Mouse (Mus musculus): Measurements from ENCODE around the gene Foxl1.

Gene Foxl1

DNA sequence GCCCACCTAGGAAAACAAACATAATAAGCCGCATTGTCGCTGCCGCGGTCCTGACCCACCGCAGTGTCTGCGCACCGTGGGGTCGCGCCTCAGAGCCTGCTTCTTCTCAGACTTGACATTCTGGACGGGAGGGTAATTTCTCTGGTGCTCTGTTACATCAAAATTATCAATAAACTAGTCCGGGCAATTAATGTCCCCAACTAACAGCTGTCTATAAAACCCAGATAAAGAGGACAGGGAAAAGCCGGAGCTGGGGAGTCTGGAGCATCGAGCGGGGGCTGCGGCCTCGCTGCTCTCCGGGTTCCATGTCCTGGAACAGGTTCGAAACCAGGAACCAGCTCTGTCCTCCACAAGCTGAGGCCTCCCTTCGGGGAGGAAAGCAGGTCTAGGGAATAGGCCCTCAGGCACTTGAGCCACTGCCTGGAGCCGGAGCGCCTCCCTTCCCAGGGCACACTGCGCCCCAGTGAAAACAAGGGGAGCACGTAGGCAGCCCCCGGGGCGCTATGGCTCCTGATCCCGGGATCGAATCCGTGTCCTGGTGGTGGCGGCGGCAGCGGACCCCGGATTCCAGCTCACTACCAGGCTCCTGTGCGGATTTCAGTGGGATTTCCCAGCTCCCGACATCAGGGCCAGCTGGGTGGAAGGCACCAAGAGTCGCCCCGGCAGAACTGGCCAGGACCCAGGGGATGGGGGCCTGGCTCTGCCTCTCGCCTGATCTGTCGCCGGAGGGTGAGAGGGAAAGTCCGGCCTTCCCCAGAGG lies 38.7 kb upstream of the Foxl1 start:
- CTCF ChIA-PET: interaction anchor here in 3 of 4 experiments (0.5 to 2.1 kb wide), 6 partner anchors 15 to 268 kb away, joined by 3 to 9 read pairs (median 4); no protein-coding TSS in a partner anchor
- POLR2A ChIA-PET: interaction anchor here in 1 of 4 experiments (0.6 kb wide), 1 partner anchor 570 kb away, joined by 5 read pairs; no protein-coding TSS in a partner anchor

- ChIA-PET CTCF (interaction anchor here (0.5 to 2.1 kb wide), 10 partner anchors 15 to 411 kb away, joined by 3 to 9 read pairs (median 4); no protein-coding TSS in a partner anchor), POLR2A (interaction anchor here in 1 of 4 experiments (0.5 kb wide), 1 partner anchor 154 kb away, joined by 3 read pairs; no protein-coding TSS in a partner anchor)
Observed at GRCm38 (mm10) chr8:121089631-121090380, 37.9 kb upstream of the Foxl1 start.

DNA sequence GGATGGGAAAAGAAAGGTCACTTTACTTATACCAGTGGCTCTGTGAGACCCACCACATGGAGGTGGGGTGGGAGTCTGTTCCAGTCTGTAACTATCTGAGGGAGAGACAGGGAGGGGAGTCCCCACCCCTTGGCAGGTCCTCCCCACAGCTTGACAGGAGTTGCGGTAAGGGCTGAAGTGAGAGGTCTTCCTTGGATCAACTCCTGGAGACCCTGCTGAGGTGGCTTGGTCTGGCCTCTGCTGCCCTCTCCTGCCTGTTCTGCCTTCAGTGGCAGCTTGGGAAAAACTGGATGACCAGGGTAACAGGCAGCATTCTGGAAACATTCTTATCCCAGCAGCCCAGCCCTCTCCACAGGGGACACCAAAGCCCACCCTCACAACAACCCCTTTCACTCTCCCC lies 37.0 kb upstream of the Foxl1 start:
- POLR2A ChIA-PET: interaction anchor here in 1 of 4 experiments (0.6 kb wide), 1 partner anchor 1025 kb away, joined by 9 read pairs; no protein-coding TSS in a partner anchor
- CTCF ChIA-PET: interaction anchor here in 3 of 4 experiments (0.5 to 2.1 kb wide), 9 partner anchors 14 to 412 kb away, joined by 3 to 9 read pairs (median 5); no protein-coding TSS in a partner anchor

- ChIA-PET CTCF (interaction anchor here (0.6 to 2.3 kb wide), 55 partner anchors 10 to 561 kb away, joined by 3 to 17 read pairs (median 4); partner anchors contain the start of genes Cox4i1 (in 1 of the 4) and Gm27021 (in 1 of the 4)), POLR2A (interaction anchor here in 3 of 4 experiments (0.6 to 1.4 kb wide), 6 partner anchors 8 to 272 kb away, joined by 3 to 5 read pairs (median 4); partner anchors contain the start of genes Foxf1 (in 1 of the 3), Foxl1 (in 1 of the 3) and Mthfsd (in 1 of the 3))
Observed at GRCm38 (mm10) chr8:121092141-121092540, 35.6 kb upstream of the Foxl1 start.

GRCm38 (mm10) chr8:121092627-121093026 lies 35.1 kb upstream of the Foxl1 start:
- POLR2A ChIA-PET: interaction anchor here (0.6 to 1.4 kb wide), 9 partner anchors 9 to 272 kb away, joined by 3 to 7 read pairs (median 3); partner anchors contain the start of genes Foxf1 (in 1 of the 4), Foxl1 (in 1 of the 4) and Mthfsd (in 1 of the 4)

DNA sequence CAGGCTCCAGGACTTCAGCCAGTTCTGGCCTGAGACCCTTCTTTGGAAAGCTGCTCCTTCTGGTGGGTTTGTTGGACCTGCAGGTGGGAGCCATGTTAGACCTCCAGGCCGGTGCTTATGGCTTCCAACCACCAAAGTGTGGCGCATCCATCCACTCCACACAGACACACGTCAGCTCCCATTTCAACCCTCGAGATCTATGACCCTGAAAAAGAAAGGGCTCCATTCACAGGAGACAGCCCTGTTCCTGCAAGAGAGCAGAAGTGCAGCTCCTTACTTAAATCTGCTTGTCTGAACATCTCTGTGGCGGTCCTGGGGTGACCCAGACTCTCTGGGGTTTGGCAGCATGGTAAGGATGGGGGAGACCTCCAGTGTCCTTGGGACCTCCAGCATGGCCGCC lies 34.2 kb upstream of the Foxl1 start:
- ChIA-PET POLR2A (interaction anchor here in 1 of 4 experiments (0.6 to 1.0 kb wide), 2 partner anchors 192 to 272 kb away, joined by 3 read pairs; no protein-coding TSS in a partner anchor), CTCF (interaction anchor here (1.3 to 2.3 kb wide), 13 partner anchors 10 to 416 kb away, joined by 3 to 17 read pairs (median 8); no protein-coding TSS in a partner anchor)

More at GRCm38 (mm10) chr8:121092627-121093026, 35.1 kb upstream of the Foxl1 start:
- CTCF ChIA-PET: interaction anchor here (0.6 to 2.3 kb wide), 54 partner anchors 10 to 561 kb away, joined by 3 to 17 read pairs (median 4); partner anchors contain the start of genes Cox4i1 (in 1 of the 4) and Gm27021 (in 1 of the 4)

GRCm38 (mm10) chr8:121104049-121104818 lies 23.5 kb upstream of the Foxl1 start:
- ChIA-PET CTCF (interaction anchor here (0.5 to 2.8 kb wide), 69 partner anchors 8 to 839 kb away, joined by 3 to 15 read pairs (median 4); partner anchors contain the start of genes Foxc2 (in 3 of the 4), Cox4i1 (in 1 of the 4), Emc8 (in 1 of the 4) and Gm27021 (in 1 of the 4)), POLR2A (interaction anchor here in 1 of 4 experiments (0.6 kb wide), 1 partner anchor 421 kb away, joined by 4 read pairs; no protein-coding TSS in a partner anchor)

GRCm38 (mm10) chr8:121107668-121108656 lies 19.8 kb upstream of the Foxl1 start, which contains the start of gene Mthfsd:
Gene Mthfsd (minus strand): TSS chr8:121108392.
- ChIA-PET POLR2A (interaction anchor here (0.6 to 1.8 kb wide), 11 partner anchors 8 to 413 kb away, joined by 3 to 6 read pairs (median 3); partner anchors contain the start of gene Foxc2 (in 2 of the 4)), CTCF (interaction anchor here in 3 of 4 experiments (0.6 to 1.4 kb wide), 8 partner anchors 10 to 495 kb away, joined by 3 to 7 read pairs (median 4); no protein-coding TSS in a partner anchor)

DNA sequence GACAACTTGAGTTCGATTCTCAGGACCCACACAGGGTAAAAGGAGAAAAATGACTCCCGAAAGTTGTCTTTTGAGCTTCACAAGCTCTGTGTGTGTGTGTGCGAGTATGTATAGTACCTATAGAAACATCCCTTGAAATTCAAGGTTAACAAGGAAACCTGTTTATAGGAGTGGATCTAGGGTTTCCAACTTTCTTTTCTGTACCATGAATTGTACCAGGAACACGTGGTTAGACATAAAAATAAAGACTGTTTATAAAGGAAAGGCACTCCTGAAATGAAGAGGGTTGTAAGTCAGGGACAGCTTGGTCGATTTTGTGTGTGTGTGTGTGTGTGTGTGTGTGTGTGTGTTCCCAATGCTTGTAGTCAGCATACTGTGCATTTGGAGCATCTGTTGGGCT lies 19.1 kb upstream of the Foxl1 start:
- ChIA-PET CTCF (interaction anchor here in 3 of 4 experiments (0.5 to 1.4 kb wide), 9 partner anchors 9 to 494 kb away, joined by 3 to 7 read pairs (median 3); no protein-coding TSS in a partner anchor), POLR2A (interaction anchor here (0.6 to 1.8 kb wide), 10 partner anchors 8 to 412 kb away, joined by 3 to 4 read pairs (median 3); partner anchors contain the start of gene Foxc2 (in 1 of the 4))

DNA sequence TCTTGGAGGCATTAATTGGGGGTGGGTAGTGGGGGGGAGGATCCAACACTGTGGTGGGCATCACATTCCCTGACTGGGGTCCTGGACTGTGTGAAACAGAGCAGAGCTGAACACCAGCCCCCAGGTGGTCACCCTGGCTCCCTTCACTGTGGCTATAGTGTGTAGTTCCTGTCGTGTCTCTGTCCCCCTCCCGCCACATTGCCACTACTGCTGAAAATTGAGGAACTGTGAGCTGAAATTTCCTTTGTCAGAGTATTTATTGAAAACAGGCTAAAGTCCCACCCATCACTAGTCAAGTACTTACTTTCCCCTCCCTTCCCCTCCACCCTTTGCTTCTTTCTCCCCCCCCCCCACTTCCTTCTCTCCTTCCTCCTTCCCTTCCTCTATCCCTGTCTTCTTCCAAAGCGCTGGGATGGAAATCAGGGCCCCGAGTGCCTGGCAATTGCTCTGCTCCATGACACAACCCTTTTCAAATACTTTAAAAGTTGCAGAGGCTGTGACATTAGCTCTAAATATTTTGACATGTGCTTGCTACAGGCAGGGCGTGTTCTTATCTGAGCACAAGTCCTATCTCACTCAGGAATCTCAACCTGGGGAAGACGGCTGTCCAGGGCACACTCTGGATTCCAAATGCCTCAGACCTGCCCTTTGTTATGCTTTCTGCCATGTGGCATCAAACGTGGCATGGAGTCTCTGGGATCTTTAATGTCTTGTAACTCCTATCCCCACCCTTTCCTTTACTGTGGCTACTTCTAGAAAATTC lies 16.4 kb upstream of the Foxl1 start:
- POLR2A ChIA-PET: interaction anchor here in 2 of 4 experiments (0.6 to 1.4 kb wide), 3 partner anchors 94 to 430 kb away, joined by 3 to 4 read pairs (median 4); no protein-coding TSS in a partner anchor
- CTCF ChIA-PET: interaction anchor here in 2 of 4 experiments (0.6 to 5.7 kb wide), 4 partner anchors 402 to 421 kb away, joined by 3 to 32 read pairs (median 3); no protein-coding TSS in a partner anchor

- CTCF ChIA-PET: interaction anchor here (0.6 to 5.7 kb wide), 20 partner anchors 8 to 419 kb away, joined by 3 to 32 read pairs (median 4); no protein-coding TSS in a partner anchor
Observed at GRCm38 (mm10) chr8:121113261-121113660, 14.5 kb upstream of the Foxl1 start.

DNA sequence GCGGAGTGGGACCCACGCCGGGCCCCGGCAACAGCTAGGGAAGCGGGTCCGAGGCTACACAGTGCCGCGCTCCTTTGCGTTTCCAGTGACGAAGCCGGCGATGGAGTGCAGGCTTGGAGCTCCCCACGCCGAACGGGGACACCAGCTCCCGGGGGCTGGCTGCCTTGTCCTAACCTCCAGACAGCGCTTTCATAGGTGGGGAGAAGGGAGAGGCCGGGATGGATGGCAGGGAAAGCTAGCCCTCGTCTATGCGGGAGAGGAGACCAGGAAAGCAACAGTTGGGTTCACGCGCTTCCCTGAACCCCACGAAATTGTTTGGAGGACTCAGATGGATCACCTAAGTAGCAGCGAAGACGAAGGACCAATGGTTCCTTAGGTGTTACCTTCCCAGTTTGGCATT lies 12.6 kb upstream of the Foxl1 start:
- ChIA-PET CTCF (interaction anchor here (0.6 to 5.7 kb wide), 14 partner anchors 10 to 757 kb away, joined by 3 to 32 read pairs (median 4); partner anchors contain the start of gene Irf8 (in 1 of the 4)), POLR2A (interaction anchor here (0.7 to 1.4 kb wide), 4 partner anchors 10 to 355 kb away, joined by 3 to 9 read pairs (median 4); no protein-coding TSS in a partner anchor)

More at GRCm38 (mm10) chr8:121113261-121113660, 14.5 kb upstream of the Foxl1 start:
- POLR2A ChIA-PET: no interaction called here

GRCm38 (mm10) chr8:121115948-121116347 lies 11.8 kb upstream of the Foxl1 start, which contains the start of gene Foxc2:
Gene Foxc2 (plus strand): TSS chr8:121116171.
- POLR2A ChIA-PET: interaction anchor here (0.5 to 1.8 kb wide), 8 partner anchors 8 to 532 kb away, joined by 3 to 9 read pairs (median 4); partner anchors contain the start of genes Foxl1 (in 1 of the 4) and Mthfsd (in 1 of the 4)

GRCm38 (mm10) chr8:121116591-121117185 lies 11.1 kb upstream of the Foxl1 start:
- ChIA-PET POLR2A (interaction anchor here (0.6 to 1.8 kb wide), 6 partner anchors 9 to 205 kb away, joined by 3 to 9 read pairs (median 4); partner anchors contain the start of genes Foxl1 (in 1 of the 4) and Mthfsd (in 1 of the 4)), CTCF (interaction anchor here in 3 of 4 experiments (0.9 to 5.7 kb wide), 14 partner anchors 9 to 425 kb away, joined by 3 to 32 read pairs (median 5); partner anchors contain the start of gene Foxl1 (in 1 of the 3))

More at GRCm38 (mm10) chr8:121115948-121116347, 11.8 kb upstream of the Foxl1 start, which contains the start of gene Foxc2:
- CTCF ChIA-PET: interaction anchor here (0.6 to 5.7 kb wide), 22 partner anchors 9 to 1720 kb away, joined by 3 to 32 read pairs (median 4); partner anchors contain the start of genes Foxl1 (in 1 of the 4) and Irf8 (in 1 of the 4)

Measured in embryonic stem cell, embryonic (primary cell).